Mouse (Mus musculus) C2C12 (cell line): ENCODE data around the gene Wnt1. TPM values are rescaled to one million over a fixed set of nuclear protein-coding genes. Genes with fewer than 3 reads are reported as not detected.

Experiments used
- H3K27me3 ChIP-seq: one replicate; pipeline ENCODE4 v1.6.1; 2011; ENCODE audit not compliant: control insufficient read depth, insufficient read depth, insufficient read length
- H3K36me3 ChIP-seq: one replicate; pipeline ENCODE4 v1.6.1; 2011; ENCODE audit not compliant: control insufficient read depth, insufficient read depth
- H3K4me3 ChIP-seq: one replicate; pipeline ENCODE4 v1.5.1; 2011; ENCODE audit warnings: mild to moderate bottlenecking, control low read depth; ENCODE audit not compliant: poor library complexity, insufficient read depth, severe bottlenecking
- H3K79me2 ChIP-seq: one replicate; pipeline ENCODE4 v1.6.1; 2011; ENCODE audit not compliant: control insufficient read depth, insufficient read depth
- H3K79me3 ChIP-seq: one replicate; pipeline ENCODE4 v1.6.1; 2011; ENCODE audit warnings: low read depth, control low read depth
- H3ac ChIP-seq: one replicate; pipeline ENCODE3; 2011; ENCODE audit warnings: low read depth; ENCODE audit not compliant: control insufficient read depth, insufficient read length
- CEBPB ChIP-seq: IDR thresholded peaks from one replicate; pipeline ENCODE4 v1.6.1; 2011; ENCODE audit warnings: low read depth, mild to moderate bottlenecking, control low read depth, moderate library complexity
- CTCF ChIP-seq: IDR thresholded peaks from one replicate; pipeline ENCODE4 v1.5.1; 2011; ENCODE audit not compliant: control insufficient read depth, insufficient read depth, insufficient read length
- FOSL1 ChIP-seq: IDR thresholded peaks from one replicate; pipeline ENCODE4 v1.8.0; 2011; ENCODE audit warnings: mild to moderate bottlenecking, low read length; ENCODE audit not compliant: poor library complexity, insufficient read depth, severe bottlenecking
- MAX ChIP-seq: IDR thresholded peaks from one replicate; pipeline ENCODE4 v1.6.1; 2011; ENCODE audit warnings: mild to moderate bottlenecking, control low read depth
- MYOD1 ChIP-seq: IDR thresholded peaks from one replicate; pipeline ENCODE4 v1.6.1; 2011; ENCODE audit warnings: low read depth; ENCODE audit not compliant: control insufficient read depth, insufficient read length
- MYOG ChIP-seq: IDR thresholded peaks from one replicate; pipeline ENCODE4 v1.6.1; 2011; ENCODE audit not compliant: control insufficient read depth, insufficient read length; ENCODE audit errors: extremely low read depth
- USF1 ChIP-seq: IDR thresholded peaks from one replicate; pipeline ENCODE4 v1.6.1; 2011; ENCODE audit warnings: low read depth, mild to moderate bottlenecking, control low read depth, moderate library complexity
- polyA plus RNA-seq: library from polyadenylated mRNA; unstranded; fragments of >200 nt; fragmentation: generic; extraction: Trizol; gene quantifications from one replicate; pipeline ENCODE4 v1.2.1, GENCODE M21; 2012; ENCODE audit warnings: missing spikeins

Gene Wnt1
- polyA plus RNA-seq, 1 experiment: 0.09 TPM

GRCm38 (mm10) chr15:98812741-98813424 lies 23.2 kb downstream of the Wnt1 start:
- Histone ChIP-seq H3ac (no peak overlapping the region), H3K36me3 (peaks cover 58% of the 10 kb centered on the region), H3K79me2 (no peaks in the 10 kb centered on the region), H3K27me3 (no peaks in the 10 kb centered on the region), H3K4me3 (no peak overlapping the region), H3K79me3 (no peaks in the 10 kb centered on the region)
- TF ChIP-seq CEBPB (no peak), MYOD1 (no peak), CTCF (no peak), MYOG (no peak), USF1 (no peak), FOSL1 (no peak), MAX (no peak)

GRCm38 (mm10) chr15:98818171-98818570 lies 28.5 kb downstream of the Wnt1 start:
- no peaks in the 10 kb centered on the region for H3K27me3 ChIP-seq
- no peaks in the 10 kb centered on the region for H3K79me2 ChIP-seq
- no peak for TF ChIP-seq CTCF
- no peak for TF ChIP-seq MAX
- TF ChIP-seq CEBPB: no peak
- TF ChIP-seq MYOG: no peak
- no peak for TF ChIP-seq FOSL1
- TF ChIP-seq MYOD1: no peak
- TF ChIP-seq USF1: no peak
- H3K79me3 ChIP-seq: no peaks in the 10 kb centered on the region
- H3ac ChIP-seq: no peak overlapping the region
- H3K36me3 ChIP-seq: peaks cover 73% of the 10 kb centered on the region
- no peak overlapping the region for H3K4me3 ChIP-seq

GRCm38 (mm10) chr15:98820937-98821336 lies 31.3 kb downstream of the Wnt1 start:
- Histone ChIP-seq H3K27me3 (no peaks in the 10 kb centered on the region), H3K4me3 (no peak overlapping the region), H3K36me3 (peaks cover 70% of the 10 kb centered on the region), H3K79me2 (peaks cover 8% of the 10 kb centered on the region), H3K79me3 (no peaks in the 10 kb centered on the region), H3ac (no peak overlapping the region)
- no peak for TF ChIP-seq MAX
- TF ChIP-seq CTCF: no peak
- TF ChIP-seq USF1: no peak
- no peak for TF ChIP-seq FOSL1
- TF ChIP-seq MYOD1: no peak
- TF ChIP-seq CEBPB: no peak
- no peak for TF ChIP-seq MYOG

- no peaks in the 10 kb centered on the region for H3K27me3 ChIP-seq
- peaks cover 13% of the 10 kb centered on the region for H3K79me2 ChIP-seq
- TF ChIP-seq MAX: no peak
- TF ChIP-seq CTCF: peak; percentile 41
Measured at GRCm38 (mm10) chr15:98821403-98821802, 31.7 kb downstream of the Wnt1 start.

GRCm38 (mm10) chr15:98822147-98822546 lies 32.5 kb downstream of the Wnt1 start:
- no peak overlapping the region for H3K4me3 ChIP-seq
- no peak overlapping the region for H3ac ChIP-seq
- peaks cover 6% of the 10 kb centered on the region for H3K79me3 ChIP-seq
- H3K27me3 ChIP-seq: no peaks in the 10 kb centered on the region
- no peak for TF ChIP-seq USF1
- no peak for TF ChIP-seq MYOD1
- TF ChIP-seq MAX: no peak
- TF ChIP-seq CEBPB: no peak
- TF ChIP-seq FOSL1: no peak
- TF ChIP-seq CTCF: no peak
- no peak for TF ChIP-seq MYOG
- peaks cover 61% of the 10 kb centered on the region for H3K36me3 ChIP-seq
- H3K79me2 ChIP-seq: peaks cover 20% of the 10 kb centered on the region

More at GRCm38 (mm10) chr15:98821403-98821802, 31.7 kb downstream of the Wnt1 start:
- Histone ChIP-seq H3K36me3 (peaks cover 67% of the 10 kb centered on the region), H3K79me3 (peaks cover 2% of the 10 kb centered on the region), H3ac (no peak overlapping the region), H3K4me3 (no peak overlapping the region)

GRCm38 (mm10) chr15:98823434-98823833 lies 33.8 kb downstream of the Wnt1 start:
- H3K27me3 ChIP-seq: no peaks in the 10 kb centered on the region
- H3K4me3 ChIP-seq: no peak overlapping the region
- peaks cover 15% of the 10 kb centered on the region for H3K79me3 ChIP-seq
- H3K79me2 ChIP-seq: peaks cover 33% of the 10 kb centered on the region
- TF ChIP-seq CTCF: no peak
- TF ChIP-seq MYOG: no peak
- TF ChIP-seq CEBPB: no peak
- TF ChIP-seq MAX: no peak
- no peak for TF ChIP-seq USF1
- TF ChIP-seq MYOD1: no peak
- no peak for TF ChIP-seq FOSL1
- peaks cover 69% of the 10 kb centered on the region for H3K36me3 ChIP-seq
- H3ac ChIP-seq: no peak overlapping the region
